Mouse (Mus musculus) activated CD4-positive, CD25-positive, alpha-beta regulatory T cell, adult 9 weeks (primary cell): ENCODE results near the gene Dlg2. TPM values are rescaled to one million over a fixed set of nuclear protein-coding genes. Genes with fewer than 3 reads are reported as not detected.

ENCODE experiments used
- polyA plus RNA-seq: library from polyadenylated mRNA; unstranded; fragments of 100-300 nt; shearing (Covaris generic); gene quantifications from one replicate; pipeline ENCODE4 v1.2.1, GENCODE M21; 2017

Gene Dlg2
- 0.22 TPM for polyA plus RNA-seq

GRCm38 (mm10) chr7:90476313-90477245 lies at the start of gene Dlg2:
Gene Dlg2 (plus strand): TSS chr7:90476672.

GRCm38 (mm10) chr7:90442518-90443080 lies 33.9 kb upstream of the Dlg2 start, which contains the start of gene Crebzf:
Gene Crebzf (plus strand): TSS chr7:90442729.

GRCm38 (mm10) chr7:90456845-90457468 lies 19.5 kb upstream of the Dlg2 start, which contains the start of gene Tmem126a:
Gene Tmem126a (minus strand): TSS chr7:90457229.

GRCm38 (mm10) chr7:90475793-90476312 lies 619 bp upstream of the Dlg2 start, which contains the start of gene Tmem126b:
Gene Tmem126b (minus strand): TSS chr7:90476001.

Other genes starting within 250 kb of the Dlg2 start
- not detected for gene Ccdc83, start 210.9 kb upstream of the Dlg2 start, polyA plus RNA-seq
- gene Sytl2, start 174.4 kb upstream of the Dlg2 start, polyA plus RNA-seq, result 79.0 TPM
- gene Ccdc89, start 50.1 kb upstream of the Dlg2 start, polyA plus RNA-seq, result not detected
- 12.2 TPM for gene Crebzf, start 33.9 kb upstream of the Dlg2 start, polyA plus RNA-seq
- gene Tmem126a, start 19.4 kb upstream of the Dlg2 start, polyA plus RNA-seq, result 97.5 TPM
- gene Tmem126b, start 671 bp upstream of the Dlg2 start, polyA plus RNA-seq, result 42.2 TPM